Mouse (Mus musculus): ENCODE measurements around the gene Serpina3f.

The Serpina3f gene

GRCm38 (mm10) chr12:104248231-104248630 lies 33.9 kb downstream of the Serpina3f start:
- no peak for DNase-seq (ENCODE audit: low spot score)

DNA sequence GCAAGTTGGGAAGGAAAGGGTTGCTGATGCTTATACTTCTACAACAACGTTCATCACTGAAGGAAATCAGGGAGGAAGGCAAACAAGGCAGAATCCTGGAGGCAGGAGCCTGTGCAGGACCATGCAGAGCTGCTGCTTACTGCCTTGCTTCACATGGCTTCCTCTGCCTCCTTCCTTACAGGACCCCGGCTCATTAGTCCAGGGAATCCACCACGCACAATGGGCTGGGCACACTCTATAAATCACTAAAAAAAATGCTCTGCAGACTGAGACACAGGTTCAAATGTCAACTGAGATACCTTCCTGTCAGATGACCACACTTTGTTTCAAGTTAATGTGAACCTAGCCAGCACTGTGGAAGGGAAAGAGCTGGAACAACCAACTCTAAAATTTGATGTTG lies 46.7 kb downstream of the Serpina3f start:
- DNase-seq (ENCODE audit: low spot score): no peak

GRCm38 (mm10) chr12:104262863-104263262 lies 48.5 kb downstream of the Serpina3f start, which contains the start of gene Serpina3i:
Gene Serpina3i (plus strand): TSS chr12:104263122.
- DNase-seq (ENCODE audit: low spot score): no peak

- no peak for DNase-seq (ENCODE audit: low spot score)
These were observed 52.0 kb downstream of the Serpina3f start for GRCm38 (mm10) chr12:104266374-104266773.

Data from spleen, adult 12 weeks (tissue).